Mouse (Mus musculus) left cerebral cortex, postnatal 10 days (tissue): ENCODE data around the gene Abcg3. TPM values are rescaled to one million over a fixed set of nuclear protein-coding genes. Genes with fewer than 3 reads are reported as not detected.
"Not testable (repeated sequence)": the region's sequence is repeated elsewhere in the genome, so short reads cannot be mapped to it uniquely, and the experiment has no call there.

Source experiments
- DNase-seq, 2 experiments: peaks; one replicate each; pipeline ENCODE4 v3.0.0; 2021 to 2022; ENCODE audit warnings: low spot score in 2 of 2, mixed read lengths in 1 of 2; ENCODE audit errors: extremely low spot score in 1 of 2
- intact Hi-C: fragments of 180-260 bp; cut with DNase I; formaldehyde crosslinking; loops from one replicate; pipeline ENCODE4 v1.15.1; 2025
- total RNA-seq, 2 experiments: library from RNA; stranded (reverse); gene quantifications; 2 replicates each; pipeline ENCODE4 v1.2.3; 2021

The Abcg3 gene
- under 1 TPM in 1 of 2 experiments, not detected in 1; 0.12 TPM for total RNA-seq

GRCm38 (mm10) chr5:104982535-104982934 lies at the start of gene Abcg3:
Abcg3 (minus strand) TSS chr5:104982718.
- peak in 1 of 2 experiments; percentile 20 for DNase-seq
- intact Hi-C loops = no loop called here

DNA sequence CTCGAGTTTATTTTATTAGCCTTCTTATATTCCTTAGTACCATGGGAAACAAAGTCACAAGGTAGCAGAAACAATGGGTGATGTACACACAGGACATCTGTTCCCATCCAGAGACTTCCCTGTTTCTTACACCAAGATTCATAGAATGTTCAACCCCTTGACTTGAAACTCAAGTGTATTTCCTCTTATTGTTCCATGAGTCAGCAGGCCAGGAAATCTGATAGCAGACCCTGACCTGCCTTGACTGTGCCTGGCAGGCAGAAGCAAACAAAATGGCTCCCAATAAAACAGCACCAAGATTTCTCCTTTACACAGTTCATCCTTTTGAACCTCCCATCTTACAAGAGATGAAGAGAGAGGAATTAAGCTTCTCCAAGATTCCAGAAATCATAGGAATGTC lies 30.0 kb upstream of the Abcg3 start:
- intact Hi-C loops = no loop called here
- DNase-seq = no peak

- intact Hi-C loops = no loop called here
These were observed 29.1 kb upstream of the Abcg3 start for GRCm38 (mm10) chr5:105011570-105011969.

DNA sequence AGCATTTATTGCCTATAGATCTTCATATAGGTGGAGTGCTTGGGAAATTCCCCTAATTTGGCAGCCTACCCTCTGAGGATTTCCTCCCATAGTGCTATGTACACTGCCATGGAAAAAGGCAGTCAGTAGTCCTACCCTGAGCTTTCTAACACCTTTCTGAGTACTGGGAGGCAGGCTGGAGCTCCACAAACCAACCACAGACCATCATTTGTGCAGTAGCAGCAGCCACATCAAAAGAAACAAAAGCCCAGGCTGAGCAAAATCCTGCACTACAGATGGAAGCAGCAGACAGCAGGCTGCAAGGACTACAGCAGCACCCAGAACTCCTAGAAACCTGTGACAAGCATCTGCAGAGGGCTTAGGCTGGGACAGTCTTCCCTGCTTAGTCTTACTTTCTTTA lies 27.9 kb upstream of the Abcg3 start:
- DNase-seq = no peak
- intact Hi-C loops = no loop called here

More at GRCm38 (mm10) chr5:105011570-105011969, 29.1 kb upstream of the Abcg3 start:
- no peak for DNase-seq

- intact Hi-C loops = loop anchor here (5.0 kb wide), 1 partner anchor 333 kb away; no protein-coding TSS in a partner anchor
- DNase-seq = no peak
These were observed 6.9 kb upstream of the Abcg3 start for GRCm38 (mm10) chr5:104989411-104989810.

GRCm38 (mm10) chr5:104988000-104988399 lies 5.5 kb upstream of the Abcg3 start:
- intact Hi-C loops = loop anchor here (5.0 kb wide), 1 partner anchor 334 kb away; no protein-coding TSS in a partner anchor
- no peak for DNase-seq

DNA sequence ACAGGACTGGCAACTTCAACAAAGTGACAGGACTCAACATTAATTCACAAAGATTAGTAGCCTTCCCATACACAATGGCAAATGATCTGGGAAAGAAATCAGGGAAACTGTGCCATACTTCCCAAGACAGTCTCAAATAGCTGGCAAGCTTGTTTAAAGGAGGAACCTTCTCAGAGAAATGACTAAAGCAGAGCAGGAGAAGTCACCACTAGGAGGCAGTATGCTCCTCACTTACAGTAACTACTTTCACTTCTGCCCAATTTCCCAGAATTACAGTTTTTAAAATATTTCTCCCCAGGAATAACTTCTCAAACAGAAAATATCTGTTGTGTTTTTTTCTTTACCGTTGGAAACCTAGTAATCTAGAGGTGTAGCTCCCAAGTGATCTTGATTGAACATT lies 4.2 kb upstream of the Abcg3 start:
- intact Hi-C loops = loop anchor here (5.0 kb wide), 1 partner anchor 336 kb away; no protein-coding TSS in a partner anchor
- DNase-seq = peak; percentile 27 to 28

GRCm38 (mm10) chr5:104979040-104979513 lies 3.4 kb downstream of the Abcg3 start:
- DNase-seq = no peak

DNA sequence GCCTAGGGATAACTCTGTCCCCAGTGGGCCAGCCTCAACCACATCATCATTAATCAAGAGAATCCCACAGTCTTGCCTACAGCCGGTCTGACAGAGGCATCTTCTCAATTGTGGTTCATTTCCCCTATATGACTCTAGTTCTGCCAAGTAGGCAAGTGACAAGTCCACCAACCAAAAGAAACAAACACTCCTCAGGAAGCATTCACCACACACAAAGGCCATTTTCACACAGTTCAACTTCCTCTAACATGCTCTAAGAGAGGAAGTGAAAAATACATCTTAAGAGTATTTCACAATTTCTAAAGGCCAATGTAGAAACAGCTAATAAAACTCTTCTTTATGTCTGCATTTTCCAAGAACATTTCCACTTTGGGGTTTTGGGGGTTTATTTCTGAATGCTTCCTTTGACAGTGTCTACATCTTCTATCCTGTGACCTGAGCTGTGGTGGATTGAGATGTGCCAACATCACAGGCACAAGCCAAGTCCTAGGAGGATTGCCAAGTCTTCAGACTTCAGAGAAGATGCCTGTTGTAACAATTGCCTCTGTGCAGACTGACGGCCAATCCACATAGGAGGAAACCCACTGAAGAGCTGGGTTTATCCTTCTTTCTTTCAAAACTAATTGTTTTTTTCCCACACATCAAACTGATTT lies 24.3 kb downstream of the Abcg3 start:
- no peak for DNase-seq
- intact Hi-C loops = no loop called here

More at GRCm38 (mm10) chr5:104979040-104979513, 3.4 kb downstream of the Abcg3 start:
- intact Hi-C loops = no loop called here

- DNase-seq = no peak
- intact Hi-C loops = no loop called here
These were observed 27.3 kb downstream of the Abcg3 start for GRCm38 (mm10) chr5:104955208-104955607.

- intact Hi-C loops = no loop called here
- DNase-seq = no peak
These were observed 35.6 kb downstream of the Abcg3 start for GRCm38 (mm10) chr5:104946951-104947350.

DNA sequence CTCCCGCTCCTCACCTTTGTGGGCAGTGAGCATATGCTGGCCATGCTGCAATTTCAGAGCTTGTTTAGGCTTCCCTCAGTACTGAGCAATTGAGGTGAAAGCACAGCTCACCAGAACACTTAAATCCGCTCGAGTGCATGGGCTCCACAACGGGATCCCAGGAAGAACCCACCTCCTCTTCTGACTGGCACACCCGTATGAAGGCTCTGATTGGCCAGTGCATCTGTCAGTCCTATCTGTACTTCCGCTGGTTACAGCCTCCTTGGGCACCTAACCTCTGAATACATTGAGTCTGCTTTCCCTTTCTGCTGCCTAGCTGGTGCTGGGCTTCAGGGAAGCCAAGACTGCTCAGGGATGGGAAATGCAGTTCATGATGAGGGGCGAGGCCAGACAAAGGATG lies 48.4 kb downstream of the Abcg3 start:
- intact Hi-C loops = no loop called here
- no peak for DNase-seq

DNA sequence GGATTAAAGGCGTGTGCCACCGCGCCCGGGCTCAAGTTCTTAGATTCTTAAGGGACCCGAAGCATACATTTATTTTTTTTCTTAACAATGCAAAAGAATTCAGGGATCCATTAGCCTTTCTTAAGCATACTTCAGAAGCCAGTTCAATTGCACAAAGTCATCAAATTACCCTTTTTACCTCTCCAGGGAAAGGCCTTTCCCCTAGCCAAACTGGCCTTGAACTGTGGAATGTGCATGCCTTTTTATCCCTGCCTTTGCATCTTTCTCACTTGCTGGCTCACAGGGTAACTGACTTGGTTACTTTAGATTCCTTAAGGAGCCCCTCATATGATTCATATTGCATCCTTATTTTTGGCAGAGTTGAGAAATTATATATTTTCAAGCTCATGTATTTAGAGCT lies 76.0 kb downstream of the Abcg3 start:
- DNase-seq, intact Hi-C loops: not testable (repeated sequence)

Other genes starting within 250 kb of the Abcg3 start
- 1 to 10 TPM; 6.9 to 8.6 TPM for gene Zfp951, start 122.6 kb downstream of the Abcg3 start, total RNA-seq
- 1 to 10 TPM; 1.5 to 3.0 TPM for gene Gbp9, start 156.8 kb upstream of the Abcg3 start, total RNA-seq
- gene Gbp8, start 156.8 kb upstream of the Abcg3 start, total RNA-seq = under 1 TPM in 1 of 2 experiments, not detected in 1; 0.22 TPM
- gene Gbp4, start 156.9 kb upstream of the Abcg3 start, total RNA-seq = 1 to 10 TPM in 1 of 2 experiments, under 1 TPM in 1; 0.89 to 1.2 TPM